Mouse (Mus musculus) heart, adult 2 months (tissue): ENCODE results near the gene Spindoc.

Source experiments
- CTCF ChIP-seq: fragments of 200-600 bp; IDR thresholded peaks from 2 replicates; pipeline ENCODE4 v1.8.1; 2022; ENCODE audit warnings: antibody characterized with exemption, mild to moderate bottlenecking, moderate library complexity
- POLR2A ChIP-seq: fragments of 200-500 bp; IDR thresholded peaks from 2 replicates; pipeline ENCODE4 v1.6.1; 2011; ENCODE audit warnings: mild to moderate bottlenecking, low read depth, low read length, control low read depth; ENCODE audit not compliant: insufficient read depth

DNA sequence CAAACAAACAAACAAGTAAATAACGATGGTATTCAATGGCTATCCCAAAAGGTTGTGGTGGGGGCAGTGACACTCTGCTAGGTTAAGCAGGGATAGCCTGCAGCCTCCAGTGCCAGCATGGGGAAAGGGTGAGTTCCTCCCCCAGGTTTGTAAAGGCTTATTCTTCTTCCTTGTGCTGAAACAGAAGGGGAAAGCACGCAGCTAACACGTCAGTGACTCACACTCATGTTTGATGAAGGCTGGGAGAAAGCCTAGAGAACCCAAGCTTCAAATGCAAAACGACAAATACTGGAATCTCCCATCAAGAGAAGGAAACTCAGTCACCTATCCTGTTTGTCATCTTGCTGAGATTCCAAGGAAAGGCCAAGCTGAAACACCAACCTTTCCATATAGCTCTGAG lies 47.1 kb downstream of the Spindoc start:
- TF ChIP-seq POLR2A: no peak
- no peak for TF ChIP-seq CTCF
